Mouse (Mus musculus) small intestine, adult 10 weeks (tissue): Measurements from ENCODE around the gene Gm10778. TPM values are rescaled to one million over a fixed set of nuclear protein-coding genes. Genes with fewer than 3 reads are reported as not detected.

Experiments
- polyA plus RNA-seq: library from polyadenylated mRNA; stranded (reverse); fragments of 350-450 nt; fragmentation: Illumina TruSeq; extraction: RNeasy Lipid Tissue Mini Kit (QIAGEN cat#74804); gene quantifications from one replicate; pipeline ENCODE4 v1.2.3, GENCODE M21; 2014; ENCODE audit warnings: low replicate concordance

The Gm10778 gene
- polyA plus RNA-seq, result 12.8 TPM

GRCm38 (mm10) chr10:81648803-81649775 is at the start of gene Gm10778:
Gm10778 (plus strand) TSS chr10:81649059.

GRCm38 (mm10) chr10:81600738-81601203 is 48.1 kb upstream of the Gm10778 start, which contains the start of gene Tle6:
Tle6 (minus strand) TSS chr10:81601073.

GRCm38 (mm10) chr10:81605974-81606751 is 42.7 kb upstream of the Gm10778 start, which contains the start of gene BC025920:
BC025920 (plus strand) TSS chr10:81606270.

GRCm38 (mm10) chr10:81626994-81627835 is 21.6 kb upstream of the Gm10778 start, which contains the start of gene Sirt6:
Sirt6 (minus strand) TSS chr10:81627797.

GRCm38 (mm10) chr10:81628390-81628789 is 20.5 kb upstream of the Gm10778 start, which contains the start of gene Ankrd24:
Ankrd24 (plus strand) TSS chr10:81628540.

GRCm38 (mm10) chr10:81704531-81705301 is 55.9 kb downstream of the Gm10778 start, which contains the start of gene Zfp433:
Zfp433 (plus strand) TSS chr10:81704825.

Other genes with a start within 250 kb of the Gm10778 start
- gene Nfic, start 193.4 kb upstream of the Gm10778 start, polyA plus RNA-seq, result 2.3 TPM
- gene Celf5, start 166.3 kb upstream of the Gm10778 start, polyA plus RNA-seq, result 1.8 TPM
- not detected for gene Ncln, start 152.7 kb upstream of the Gm10778 start, polyA plus RNA-seq
- gene S1pr4, start 148.9 kb upstream of the Gm10778 start, polyA plus RNA-seq, result not detected
- not detected for gene Gna15, start 124.8 kb upstream of the Gm10778 start, polyA plus RNA-seq
- gene Gna11, start 103.9 kb upstream of the Gm10778 start, polyA plus RNA-seq, result 7.6 TPM
- gene Aes, start 89.6 kb upstream of the Gm10778 start, polyA plus RNA-seq, result 7.5 TPM
- 1.5 TPM for gene Tle2, start 74.5 kb upstream of the Gm10778 start, polyA plus RNA-seq
- not detected for gene Tle6, start 48.0 kb upstream of the Gm10778 start, polyA plus RNA-seq
- 2.2 TPM for gene BC025920, start 42.8 kb upstream of the Gm10778 start, polyA plus RNA-seq
- not detected for gene Sirt6, start 21.3 kb upstream of the Gm10778 start, polyA plus RNA-seq
- gene Ankrd24, start 20.5 kb upstream of the Gm10778 start, polyA plus RNA-seq, result 0.97 TPM
- 30.6 TPM for gene Zfp433, start 55.8 kb downstream of the Gm10778 start, polyA plus RNA-seq
- gene Gm3055, start 122.1 kb downstream of the Gm10778 start, polyA plus RNA-seq, result 9.6 TPM
- gene Gm4767, start 163.1 kb downstream of the Gm10778 start, polyA plus RNA-seq, result 3.7 TPM
- gene Gm32687, start 214.9 kb downstream of the Gm10778 start, polyA plus RNA-seq, result 25.4 TPM